ENCODE assay signal across 10 mouse cellular contexts in the genomic region with DNA sequence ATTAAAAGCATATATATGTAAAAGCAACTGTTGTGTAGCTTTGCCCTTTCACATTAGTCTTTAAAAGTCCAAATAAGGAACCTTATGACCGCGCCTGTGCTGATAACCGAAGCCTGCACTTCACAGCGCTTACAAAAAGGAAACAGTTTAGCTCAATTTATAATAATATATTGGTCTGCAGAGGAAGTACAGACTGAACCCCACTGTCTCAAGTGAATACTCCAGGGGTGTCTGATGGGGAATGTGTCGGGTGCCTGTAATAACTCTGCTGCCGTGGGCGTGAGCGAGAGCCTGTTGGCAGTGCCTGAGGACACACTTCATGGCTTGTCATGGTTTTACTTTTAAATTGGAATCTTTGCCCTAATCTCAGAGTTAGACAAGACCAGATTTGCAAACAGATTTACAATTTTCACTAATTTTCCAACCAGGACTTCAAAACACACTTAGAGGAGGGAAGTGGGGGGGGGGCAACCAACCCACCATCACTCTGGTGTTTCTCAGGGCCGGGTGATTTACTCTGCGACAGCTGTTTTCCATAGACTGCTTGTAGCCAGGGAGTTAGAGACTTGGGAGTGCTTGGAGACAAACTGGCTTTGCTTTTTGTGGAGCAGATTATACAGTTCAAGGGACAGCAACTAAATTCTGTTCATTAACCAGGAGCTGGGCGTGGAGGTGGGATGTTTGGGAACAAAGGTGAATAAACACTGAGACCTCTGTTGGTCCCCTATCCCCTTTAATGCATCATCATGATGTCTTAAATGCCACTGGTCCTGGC.
DNase-seq lines count a peak whose midpoint lies in the region; ATAC-seq and TF ChIP-seq lines count a peak whose summit lies in the region.
"Had no signal": no experiment of that assay in that cellular context is flagged by ENCODE, and none has a peak within 500 bp of the region (broad histone marks: within the 10 kb centered on the region; RNA-seq: fewer than 3 reads in every experiment).

No protein-coding gene starts in this region.

- H3K27ac ChIP-seq in heart, embryonic 12.5 days (ENCODE audit: poor library complexity, severe bottlenecking): no peak overlapping the region
- peak overlapping the region; percentile 97 for H3K27ac ChIP-seq in kidney, adult 2 months (ENCODE audit: insufficient read depth, low read depth, low read length)
- H3K27ac ChIP-seq in limb, embryonic 11.5 days (replicated peaks; ENCODE audit: low read depth, low read length): peak overlapping the region; percentile 88

- H3K9me3 ChIP-seq in heart, embryonic 12.5 days (replicated peaks): no peaks in the 10 kb centered on the region
- H3K9me3 ChIP-seq in limb, embryonic 11.5 days (ENCODE audit: control insufficient read depth, low read length): no peaks in the 10 kb centered on the region

- H3K4me2 ChIP-seq in heart, embryonic 12.5 days: no peak overlapping the region
- no peak overlapping the region for H3K4me2 ChIP-seq in limb, embryonic 11.5 days (ENCODE audit: low read depth, severe bottlenecking)

- H3K36me3 ChIP-seq in heart, embryonic 12.5 days: no peaks in the 10 kb centered on the region
- H3K36me3 ChIP-seq in kidney, adult 2 months (ENCODE audit: control insufficient read depth, insufficient read depth, low read length): no peaks in the 10 kb centered on the region
- H3K36me3 ChIP-seq in limb, embryonic 11.5 days (ENCODE audit: control insufficient read depth, insufficient read depth, low read length): no peaks in the 10 kb centered on the region

- ATAC-seq in heart, embryonic 12.5 days (ENCODE audit: insufficient number of reproducible peaks, low FRiP score): no peak
- ATAC-seq in limb, embryonic 11.5 days (ENCODE audit: insufficient number of reproducible peaks, low FRiP score, low TSS enrichment, low read depth): peak; percentile 69
- ATAC-seq: liver, postnatal 0 days had no signal

- H3K9ac ChIP-seq in heart, embryonic 12.5 days: no peak overlapping the region
- no peak overlapping the region for H3K9ac ChIP-seq in limb, embryonic 11.5 days (ENCODE audit: low read length)
- H3K9ac ChIP-seq: liver, postnatal 0 days had no signal

- H3K4me1 ChIP-seq in heart, embryonic 12.5 days (replicated peaks): 0 out of 2 replicates have a peak, but pooled peaks cover 2% of the 10 kb centered on the region
- peaks cover 10% of the 10 kb centered on the region for H3K4me1 ChIP-seq in kidney, adult 2 months (ENCODE audit: control insufficient read depth, insufficient read depth, low read length)
- H3K4me1 ChIP-seq in limb, embryonic 11.5 days (ENCODE audit: control insufficient read depth, insufficient read depth, low read length): peaks cover 22% of the 10 kb centered on the region

- 81% methylated on average over 11 of the region's 11 CpGs for WGBS in heart, embryonic 12.5 days
- WGBS in kidney, adult 2 months: 56% methylated on average over 11 of the region's 11 CpGs
- 23% methylated on average over 11 of the region's 11 CpGs for WGBS in limb, embryonic 11.5 days

- H3K27me3 ChIP-seq in heart, embryonic 12.5 days (replicated peaks): no peaks in the 10 kb centered on the region
- H3K27me3 ChIP-seq in kidney, adult 2 months (replicated peaks; ENCODE audit: control insufficient read depth, insufficient read depth, low read length): no peaks in the 10 kb centered on the region
- no peaks in the 10 kb centered on the region for H3K27me3 ChIP-seq in limb, embryonic 11.5 days (ENCODE audit: control insufficient read depth, insufficient read depth, low read length)

- no peak for TF ChIP-seq CTCF in kidney, adult 2 months (conservative IDR thresholded peaks at IDR 0.05; ENCODE audit: insufficient read depth, insufficient read length, low read depth, low read length)

- TF ChIP-seq POLR2A in kidney, adult 2 months (IDR thresholded peaks at IDR 0.05; ENCODE audit: low read depth, low read length): no peak

- no peak overlapping the region for H3K4me3 ChIP-seq in heart, embryonic 12.5 days
- H3K4me3 ChIP-seq in kidney, adult 2 months (ENCODE audit: insufficient read depth, low read depth, low read length): no peak overlapping the region
- no peak overlapping the region for H3K4me3 ChIP-seq in limb, embryonic 11.5 days (ENCODE audit: low read depth, low read length)

- DNase-seq in heart, adult 11 months: peak; percentile 88
- DNase-seq in embryo, embryonic 10 days (ENCODE audit: low spot score): peak; percentile 44
- DNase-seq in kidney, adult 2 months: peak; percentile 85
- peak; percentile 62 for DNase-seq in limb, embryonic 11.5 days (ENCODE audit: low spot score)
- DNase-seq in T-cell, adult 2 months (ENCODE audit: low spot score): no peak
- no peak for DNase-seq in adrenal gland, postnatal 25 days
- DNase-seq in thymus, postnatal 4 days: no peak
- DNase-seq: liver, postnatal 0 days; right cerebral cortex, postnatal 14 days had no signal

Comparison
In these comparisons a context has a peak if more than half of its experiments do, and no peak if none do; other contexts are left out.
1. DNase-seq: peak in heart, adult 11 months (single experiment), embryo, embryonic 10 days (single experiment), kidney, adult 2 months (single experiment) and limb, embryonic 11.5 days (single experiment); none in T-cell, adult 2 months (single experiment), adrenal gland, postnatal 25 days (single experiment) and thymus, postnatal 4 days (single experiment).